Mouse (Mus musculus): ENCODE results near the gene Slc38a9. TPM values are rescaled to one million over a fixed set of nuclear protein-coding genes. Genes with fewer than 3 reads are reported as not detected.

Gene Slc38a9
- polyA plus RNA-seq, 1 experiment: 1.1 TPM

- TF ChIP-seq GATA1 (IDR thresholded peaks at IDR 0.05; ENCODE audit: low read length): no peak
Observed at GRCm38 (mm10) chr13:112666433-112667024, 6.0 kb downstream of the Slc38a9 start.

GRCm38 (mm10) chr13:112667215-112667614 lies 6.7 kb downstream of the Slc38a9 start:
- no peak for TF ChIP-seq GATA1 (IDR thresholded peaks at IDR 0.05; ENCODE audit: low read length)

- TF ChIP-seq GATA1 (IDR thresholded peaks at IDR 0.05; ENCODE audit: low read length): no peak
Observed at GRCm38 (mm10) chr13:112671708-112672107, 11.2 kb downstream of the Slc38a9 start.

DNA sequence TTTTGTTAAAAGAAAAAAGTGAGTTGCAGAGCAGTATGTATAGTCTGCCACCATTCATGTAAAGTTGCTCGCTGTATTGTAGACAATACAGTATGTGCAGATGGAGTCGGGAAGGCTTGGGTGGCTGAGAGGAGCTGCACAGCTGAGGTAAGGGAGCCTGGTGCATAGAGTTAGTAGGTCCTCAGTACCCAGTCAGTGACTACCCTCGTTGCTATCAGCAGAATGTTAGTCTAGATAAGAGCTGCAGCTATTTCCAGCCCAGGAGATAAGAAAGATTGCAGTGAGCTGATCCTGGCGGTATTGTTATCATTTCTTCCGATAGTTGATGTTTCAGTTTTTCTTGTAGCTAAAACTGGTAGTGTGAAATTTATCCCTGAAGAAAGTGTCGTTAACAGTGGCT lies 12.2 kb downstream of the Slc38a9 start:
- TF ChIP-seq GATA1 (IDR thresholded peaks at IDR 0.05; ENCODE audit: low read length): peak; percentile 75

- TF ChIP-seq GATA1 (IDR thresholded peaks at IDR 0.05; ENCODE audit: low read length): no peak
Observed at GRCm38 (mm10) chr13:112673899-112674447, 13.4 kb downstream of the Slc38a9 start.

GRCm38 (mm10) chr13:112678154-112678553 lies 17.6 kb downstream of the Slc38a9 start:
- TF ChIP-seq GATA1 (IDR thresholded peaks at IDR 0.05; ENCODE audit: low read length): no peak

- no peak for TF ChIP-seq GATA1 (IDR thresholded peaks at IDR 0.05; ENCODE audit: low read length)
Observed at GRCm38 (mm10) chr13:112683312-112683711, 22.8 kb downstream of the Slc38a9 start.

DNA sequence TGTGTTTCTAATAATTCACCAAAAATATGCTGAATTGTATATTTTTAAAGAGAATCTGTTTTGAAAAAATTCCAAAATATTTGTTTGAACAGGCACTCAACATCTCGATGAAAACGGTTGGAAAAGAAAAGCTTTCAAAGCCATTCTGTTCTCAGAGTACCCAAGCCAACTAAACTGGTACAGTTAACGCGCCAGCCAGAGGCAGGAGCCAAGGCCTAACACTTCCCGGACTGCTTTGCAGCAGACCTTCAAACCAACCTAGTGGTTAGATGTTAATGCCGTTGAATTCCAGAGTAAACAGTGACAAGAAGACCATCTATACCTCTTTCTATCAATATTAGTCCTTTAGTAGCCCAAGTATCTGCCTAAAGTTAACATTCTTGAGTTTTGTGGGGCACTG lies 23.4 kb downstream of the Slc38a9 start:
- TF ChIP-seq GATA1 (IDR thresholded peaks at IDR 0.05; ENCODE audit: low read length): no peak

DNA sequence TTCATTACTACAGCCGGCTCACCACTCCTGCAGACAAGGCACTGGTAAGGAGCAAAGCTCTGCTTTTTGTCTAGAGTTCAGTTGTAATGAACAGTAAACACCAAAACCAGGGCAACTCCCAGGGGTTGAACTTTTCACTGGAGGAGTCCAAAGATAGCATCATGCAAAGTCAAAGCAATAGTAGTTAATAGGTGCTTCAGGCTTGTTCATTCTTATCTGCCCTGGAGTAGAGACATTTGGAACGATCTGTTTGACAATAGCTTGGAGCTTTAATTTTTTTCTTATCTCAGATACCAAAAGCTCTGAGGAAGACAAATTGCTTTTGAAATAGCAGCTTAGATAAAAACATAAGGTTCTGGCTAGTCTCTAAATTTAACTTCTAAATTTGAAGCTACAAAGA lies 25.6 kb downstream of the Slc38a9 start:
- peak; percentile 71 for TF ChIP-seq GATA1 (IDR thresholded peaks at IDR 0.05; ENCODE audit: low read length)

DNA sequence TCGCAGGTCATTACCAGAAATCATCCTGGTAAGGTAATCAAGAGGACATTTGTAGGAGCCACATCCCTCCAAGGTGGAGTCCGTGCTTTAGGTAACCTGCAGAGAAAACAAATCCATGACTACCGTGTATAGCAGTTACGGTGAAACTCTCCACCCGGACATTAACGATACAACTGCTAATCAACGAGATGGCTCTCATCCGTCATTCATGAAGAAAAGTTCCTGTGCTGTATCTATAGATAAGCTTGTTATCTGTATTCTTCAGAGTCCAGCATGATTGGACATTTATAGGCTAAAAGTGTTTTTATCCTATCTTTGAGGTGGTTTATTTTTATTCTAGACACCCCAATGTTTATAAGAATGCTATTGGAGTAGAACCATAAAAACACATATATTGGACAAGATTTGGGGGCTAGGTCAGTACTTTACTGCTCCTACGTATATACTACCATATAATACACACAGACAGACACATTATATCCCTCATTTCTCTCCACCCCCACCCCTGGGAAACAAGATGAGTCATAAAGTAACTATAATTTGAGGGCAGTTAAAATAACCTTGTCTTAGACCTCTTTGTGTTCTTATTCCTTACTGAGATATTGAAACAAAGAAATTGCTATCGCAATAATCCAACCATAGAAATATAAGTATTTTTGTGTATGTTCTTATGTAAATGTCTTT lies 32.5 kb downstream of the Slc38a9 start:
- peak; percentile 93 for TF ChIP-seq GATA1 (IDR thresholded peaks at IDR 0.05; ENCODE audit: low read length)

DNA sequence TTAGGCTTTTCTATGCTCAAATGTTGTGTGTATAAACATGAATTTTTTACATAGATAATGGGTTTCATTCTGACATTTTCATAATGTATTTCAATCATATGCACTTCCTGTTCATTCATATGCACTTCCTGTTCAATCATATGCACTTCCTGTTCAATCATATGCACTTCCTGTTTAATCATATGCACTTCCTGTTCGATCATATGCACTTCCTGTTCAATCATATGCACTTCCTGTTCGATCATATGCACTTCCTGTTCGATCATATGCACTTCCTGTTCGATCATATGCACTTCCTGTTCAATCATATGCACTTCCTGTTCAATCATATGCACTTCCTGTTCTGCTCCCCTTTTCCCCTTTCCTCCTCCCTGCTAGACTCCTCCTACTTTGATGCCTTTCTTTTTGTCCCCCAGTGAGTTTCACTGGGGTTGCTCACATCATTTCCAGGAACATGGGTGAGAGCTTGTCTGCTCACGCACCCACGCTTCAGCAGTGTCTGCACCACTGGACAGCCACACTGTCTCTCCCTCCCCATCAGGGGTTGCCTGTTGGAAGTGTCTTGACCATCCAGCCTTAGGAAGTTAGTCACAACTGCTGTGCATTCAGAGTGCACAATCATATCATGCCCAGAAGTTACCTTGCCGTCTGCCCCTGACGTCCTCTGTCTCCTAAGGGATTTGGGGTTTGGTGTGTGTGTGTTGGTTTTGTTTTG lies 35.1 kb downstream of the Slc38a9 start:
- TF ChIP-seq GATA1 (IDR thresholded peaks at IDR 0.05; ENCODE audit: low read length): no peak

GRCm38 (mm10) chr13:112701256-112701655 lies 40.7 kb downstream of the Slc38a9 start:
- no peak for TF ChIP-seq GATA1 (IDR thresholded peaks at IDR 0.05; ENCODE audit: low read length)

DNA sequence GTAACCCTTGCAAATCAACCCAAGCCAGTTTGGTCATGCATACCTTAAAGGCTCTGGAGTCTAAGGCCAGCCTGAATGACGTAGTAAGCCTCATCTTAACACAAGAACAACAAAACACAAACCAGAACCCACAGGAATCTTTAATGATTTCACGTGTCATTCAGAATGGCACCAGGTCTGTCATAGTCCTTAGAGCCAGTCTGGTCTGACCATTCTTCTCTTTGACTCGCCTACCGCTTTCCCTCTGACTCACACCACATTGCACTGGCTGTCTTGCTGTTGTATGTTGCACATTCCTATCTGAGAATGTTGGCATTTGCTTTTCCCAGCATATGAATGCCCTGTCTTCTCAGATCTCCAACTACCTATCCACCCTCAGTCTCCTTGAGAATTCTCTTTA lies 45.8 kb downstream of the Slc38a9 start:
- TF ChIP-seq GATA1 (IDR thresholded peaks at IDR 0.05; ENCODE audit: low read length): no peak

GRCm38 (mm10) chr13:112720078-112720736 lies 59.7 kb downstream of the Slc38a9 start:
- no peak for TF ChIP-seq GATA1 (IDR thresholded peaks at IDR 0.05; ENCODE audit: low read length)

GRCm38 (mm10) chr13:112721946-112722729 lies 61.6 kb downstream of the Slc38a9 start:
- no peak for TF ChIP-seq GATA1 (IDR thresholded peaks at IDR 0.05; ENCODE audit: low read length)

All from G1E-ER4 (cell line).